Mouse (Mus musculus) hindbrain, postnatal 0 days (tissue): ENCODE measurements around the gene Adad2. TPM values are rescaled to one million over a fixed set of nuclear protein-coding genes. Genes with fewer than 3 reads are reported as not detected.

ENCODE experiments used
- ATAC-seq: fragments of 200-750 bp; cut with Nextera tagmentation; 2 replicates; pipeline ENCODE4 v1.8.0; 2017; ENCODE audit warnings: mild to moderate bottlenecking, moderate TSS enrichment, moderate library complexity
- DNase-seq: peaks from one replicate; pipeline ENCODE4 v3.0.0-alpha.2; 2015; ENCODE audit warnings: low spot score
- H3K27ac ChIP-seq: fragments of 300-500 bp; sonication (generic); 2 replicates; pipeline ENCODE4 v1.5.1; 2014; ENCODE audit warnings: mild to moderate bottlenecking
- H3K27me3 ChIP-seq: fragments of 300-500 bp; sonication (generic); 2 replicates; pipeline ENCODE4 v1.6.1; 2014; ENCODE audit warnings: low read length, mixed read lengths; ENCODE audit not compliant: insufficient read depth
- H3K36me3 ChIP-seq: fragments of 300-500 bp; sonication (generic); 2 replicates; pipeline ENCODE4 v1.6.1; 2014; ENCODE audit warnings: low read length, mixed read lengths; ENCODE audit not compliant: insufficient read depth
- H3K4me1 ChIP-seq: fragments of 300-500 bp; sonication (generic); 2 replicates; pipeline ENCODE4 v1.6.1; 2014; ENCODE audit warnings: antibody characterized with exemption, low read length, mixed read lengths; ENCODE audit not compliant: insufficient read depth
- H3K4me2 ChIP-seq: fragments of 300-500 bp; sonication (generic); 2 replicates; pipeline ENCODE4 v1.6.1; 2014; ENCODE audit warnings: low read depth, mild to moderate bottlenecking, low read length, moderate library complexity, mixed read lengths
- H3K4me3 ChIP-seq: fragments of 300-500 bp; sonication (generic); 2 replicates; pipeline ENCODE4 v1.5.1; 2014; ENCODE audit warnings: low read length
- H3K9ac ChIP-seq: fragments of 300-500 bp; sonication (generic); replicated peaks from 2 replicates; pipeline ENCODE4 v1.6.1; 2014; ENCODE audit warnings: mild to moderate bottlenecking, low read length, moderate library complexity, mixed read lengths
- H3K9me3 ChIP-seq: fragments of 300-500 bp; sonication (generic); 2 replicates; pipeline ENCODE4 v1.6.1; 2016; ENCODE audit warnings: low read length, mixed read lengths
- CTCF ChIP-seq: IDR thresholded peaks from 2 replicates; pipeline ENCODE4 v1.5.1; 2016; ENCODE audit warnings: antibody characterized with exemption, control low read depth, low read depth
- WGBS: fragments of 180-500 bp; shearing (Covaris S2); extraction: QIAGEN DNeasy Blood & Tissue Kit; methylation state at CpG from one replicate; pipeline ENCODE4 v1.1.7; 2014; 5-methylcytosine and 5-hydroxymethylcytosine counted together
- polyA plus RNA-seq: library from polyadenylated mRNA; unstranded; fragments of >200 nt; fragmentation: Nextera tagmentation; extraction: Ambion mirVana; gene quantifications from 2 replicates; pipeline ENCODE4 v1.2.1, GENCODE M21; 2015
- total RNA-seq: library from RNA; depleted of rRNA; stranded (reverse); fragments of >200 nt; gene quantifications from 2 replicates; pipeline ENCODE4 v1.2.3, GENCODE M21; 2014

Gene Adad2
- total and polyA plus RNA-seq, 2 experiments from 2014 or later, result 0.11 to 0.63 TPM

GRCm38 (mm10) chr8:119635958-119636357, 23.4 kb downstream of the Adad2 start:
- 57% methylated on average over 2 of the region's 2 CpGs for WGBS
- no peaks in the 10 kb centered on the region for H3K27me3 ChIP-seq
- no peak overlapping the region for H3K9ac ChIP-seq

GRCm38 (mm10) chr8:119636766-119637165, 24.2 kb downstream of the Adad2 start:
- H3K4me1 ChIP-seq, result 0 out of 2 replicates have a peak, but pooled peaks cover 4% of the 10 kb centered on the region
- no peak overlapping the region for H3K4me2 ChIP-seq
- H3K27ac ChIP-seq, result no peak overlapping the region
- no peaks in the 10 kb centered on the region for H3K27me3 ChIP-seq
- ATAC-seq (no peak), DNase-seq (no peak)
- H3K4me3 ChIP-seq, result no peak overlapping the region
- no peaks in the 10 kb centered on the region for H3K9me3 ChIP-seq
- no peak overlapping the region for H3K9ac ChIP-seq
- 54% methylated on average over 7 of the region's 7 CpGs for WGBS
- no peaks in the 10 kb centered on the region for H3K36me3 ChIP-seq
- TF ChIP-seq CTCF, result no peak

More at GRCm38 (mm10) chr8:119635958-119636357, 23.4 kb downstream of the Adad2 start:
- Histone ChIP-seq H3K4me2 (no peak overlapping the region), H3K36me3 (no peaks in the 10 kb centered on the region), H3K27ac (no peak overlapping the region), H3K4me1 (0 out of 2 replicates have a peak, but pooled peaks cover 4% of the 10 kb centered on the region), H3K9me3 (no peaks in the 10 kb centered on the region), H3K4me3 (no peak overlapping the region)
- ATAC-seq, result no peak
- TF ChIP-seq CTCF, result no peak
- no peak for DNase-seq

GRCm38 (mm10) chr8:119637381-119637780, 24.8 kb downstream of the Adad2 start:
- Histone ChIP-seq H3K27me3 (no peaks in the 10 kb centered on the region), H3K4me3 (no peak overlapping the region), H3K4me1 (0 out of 2 replicates have a peak, but pooled peaks cover 4% of the 10 kb centered on the region), H3K9me3 (no peaks in the 10 kb centered on the region), H3K4me2 (no peak overlapping the region), H3K27ac (no peak overlapping the region), H3K36me3 (no peaks in the 10 kb centered on the region), H3K9ac (no peak overlapping the region)
- no peak for TF ChIP-seq CTCF
- DNase-seq (no peak), ATAC-seq (no peak)
- 88% methylated on average over 4 of the region's 4 CpGs for WGBS

- Histone ChIP-seq H3K9me3 (no peaks in the 10 kb centered on the region), H3K9ac (no peak overlapping the region), H3K4me2 (no peak overlapping the region), H3K27ac (no peak overlapping the region), H3K36me3 (no peaks in the 10 kb centered on the region), H3K4me1 (0 out of 2 replicates have a peak, but pooled peaks cover 4% of the 10 kb centered on the region), H3K4me3 (no peak overlapping the region), H3K27me3 (no peaks in the 10 kb centered on the region)
- peak; percentile 17; the same call in 1 of the 2 replicates for TF ChIP-seq CTCF
- 54% methylated on average over 6 of the region's 6 CpGs for WGBS
- ATAC-seq (no peak), DNase-seq (peak; percentile 62)
These were observed 25.7 kb downstream of the Adad2 start for GRCm38 (mm10) chr8:119638261-119638660.

- Histone ChIP-seq H3K4me2 (no peak overlapping the region), H3K27ac (no peak overlapping the region), H3K9ac (no peak overlapping the region), H3K36me3 (no peaks in the 10 kb centered on the region), H3K4me3 (no peak overlapping the region), H3K9me3 (no peaks in the 10 kb centered on the region), H3K27me3 (no peaks in the 10 kb centered on the region), H3K4me1 (0 out of 2 replicates have a peak, but pooled peaks cover 4% of the 10 kb centered on the region)
- ATAC-seq (no peak), DNase-seq (no peak)
- no peak for TF ChIP-seq CTCF
- WGBS, result 52% methylated on average over 7 of the region's 7 CpGs
These were observed 27.3 kb downstream of the Adad2 start for GRCm38 (mm10) chr8:119639798-119640197.

- TF ChIP-seq CTCF, result no peak
- Histone ChIP-seq H3K9me3 (no peaks in the 10 kb centered on the region), H3K36me3 (no peaks in the 10 kb centered on the region), H3K9ac (no peak overlapping the region), H3K27me3 (no peaks in the 10 kb centered on the region), H3K4me2 (no peak overlapping the region), H3K27ac (no peak overlapping the region), H3K4me3 (no peak overlapping the region), H3K4me1 (no peaks in the 10 kb centered on the region)
- DNase-seq (no peak), ATAC-seq (no peak)
- WGBS, result 79% methylated on average over 5 of the region's 5 CpGs
These were observed 28.5 kb downstream of the Adad2 start for GRCm38 (mm10) chr8:119641058-119641457.

GRCm38 (mm10) chr8:119642960-119643359, 30.4 kb downstream of the Adad2 start:
- ATAC-seq (no peak), DNase-seq (no peak)
- Histone ChIP-seq H3K9ac (no peak overlapping the region), H3K27me3 (no peaks in the 10 kb centered on the region), H3K4me2 (no peak overlapping the region), H3K9me3 (no peaks in the 10 kb centered on the region), H3K27ac (no peak overlapping the region), H3K4me1 (no peaks in the 10 kb centered on the region), H3K4me3 (no peak overlapping the region), H3K36me3 (no peaks in the 10 kb centered on the region)
- 93% methylated on average over 1 of the region's 1 CpGs for WGBS
- no peak for TF ChIP-seq CTCF
